Mouse (Mus musculus): Measurements from ENCODE around the gene Plxnd1. TPM values are rescaled to one million over a fixed set of nuclear protein-coding genes. Genes with fewer than 3 reads are reported as not detected.

Gene Plxnd1
- total and polyA plus RNA-seq, 2 experiments from 2014 or later: 8.2 to 31.2 TPM

DNA sequence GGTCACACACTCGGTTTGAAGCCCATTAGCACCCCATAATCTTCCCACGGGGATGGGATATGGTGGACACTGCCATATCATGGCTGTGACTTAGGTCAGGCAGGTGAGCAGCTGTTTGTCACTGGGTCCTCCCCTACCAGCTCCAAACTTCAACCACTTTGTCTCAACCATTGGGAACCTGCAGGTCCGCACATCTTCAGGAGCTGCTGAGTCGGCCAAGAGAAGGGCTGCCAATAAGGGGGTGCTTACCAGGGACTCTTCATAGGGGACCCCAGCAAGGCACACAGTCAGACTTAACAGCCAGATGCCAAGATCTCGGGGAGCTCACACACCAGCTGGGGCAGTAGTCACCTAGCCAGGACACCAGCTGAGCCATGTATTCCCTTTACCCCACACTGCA, 6.0 kb upstream of the Plxnd1 start:
- Histone ChIP-seq H3K4me1 (ENCODE audit: insufficient read depth, low read length) (no peaks in the 10 kb centered on the region), H3K9me3 (ENCODE audit: low read length) (no peaks in the 10 kb centered on the region), H3K4me2 (ENCODE audit: low read depth, low read length) (no peak overlapping the region), H3K36me3 (ENCODE audit: insufficient read depth, low read length) (no peaks in the 10 kb centered on the region), H3K4me3 (ENCODE audit: low read length) (no peak overlapping the region), H3K27me3 (ENCODE audit: insufficient read depth, low read length) (no peaks in the 10 kb centered on the region), H3K27ac (no peak overlapping the region), H3K9ac (replicated peaks; ENCODE audit: low read length) (no peak overlapping the region)
- no peak for ATAC-seq
- 85% methylated on average over 5 of the region's 5 CpGs for WGBS
- no peak for TF ChIP-seq CTCF (IDR thresholded peaks at IDR 0.05; ENCODE audit: low read depth)
- no peak for DNase-seq (ENCODE audit: low spot score)

DNA sequence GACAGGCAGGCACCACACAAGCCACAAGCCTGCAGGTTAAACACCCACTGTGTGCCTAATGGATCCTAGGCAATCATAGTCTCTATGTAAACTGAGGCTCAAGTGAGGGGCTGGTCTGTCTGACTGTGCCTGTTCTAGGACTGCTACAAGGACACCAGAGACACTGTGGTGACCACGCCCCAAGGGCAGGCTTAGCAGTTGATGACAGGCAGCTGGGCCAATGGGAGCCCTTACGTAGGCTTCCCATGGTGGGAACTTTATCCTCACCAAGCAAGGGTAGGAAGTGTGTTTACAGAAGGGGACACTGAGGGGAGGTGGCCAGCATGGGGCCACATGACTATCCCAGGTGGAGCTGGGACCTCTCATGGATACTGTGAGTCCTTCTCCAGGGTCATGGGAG, 4.4 kb upstream of the Plxnd1 start:
- no peaks in the 10 kb centered on the region for H3K36me3 ChIP-seq (ENCODE audit: insufficient read depth, low read length)
- DNase-seq (ENCODE audit: low spot score): no peak
- no peaks in the 10 kb centered on the region for H3K9me3 ChIP-seq (ENCODE audit: low read length)
- 84% methylated on average over 2 of the region's 2 CpGs for WGBS
- H3K27me3 ChIP-seq (ENCODE audit: insufficient read depth, low read length): no peaks in the 10 kb centered on the region
- no peak overlapping the region for H3K9ac ChIP-seq (replicated peaks; ENCODE audit: low read length)
- TF ChIP-seq CTCF (IDR thresholded peaks at IDR 0.05; ENCODE audit: low read depth): no peak
- no peaks in the 10 kb centered on the region for H3K4me1 ChIP-seq (ENCODE audit: insufficient read depth, low read length)
- ATAC-seq: no peak
- no peak overlapping the region for H3K27ac ChIP-seq
- no peak overlapping the region for H3K4me2 ChIP-seq (ENCODE audit: low read depth, low read length)
- H3K4me3 ChIP-seq (ENCODE audit: low read length): no peak overlapping the region

DNA sequence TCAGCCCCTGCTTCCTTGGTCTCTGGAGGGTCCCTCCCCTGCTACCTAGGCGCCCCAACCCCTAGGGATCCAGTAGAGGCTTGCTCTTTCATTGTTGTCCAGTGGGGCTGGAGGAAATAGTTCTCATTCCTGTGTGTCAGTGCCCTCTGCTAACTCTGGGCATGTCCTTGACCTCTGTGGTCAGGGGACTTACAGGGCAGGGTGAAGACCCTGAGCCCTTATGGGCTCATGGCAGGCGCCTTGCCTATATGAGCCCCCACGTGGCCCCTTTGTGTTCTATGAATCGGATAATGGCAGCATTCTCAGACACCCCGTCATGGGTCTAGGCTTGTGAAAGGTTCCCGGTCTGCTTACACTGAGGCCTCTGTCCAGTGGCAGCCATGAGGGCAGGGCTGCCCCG, 4.0 kb upstream of the Plxnd1 start:
- H3K9ac ChIP-seq (replicated peaks; ENCODE audit: low read length): no peak overlapping the region
- H3K27ac ChIP-seq: no peak overlapping the region
- no peak for TF ChIP-seq CTCF (IDR thresholded peaks at IDR 0.05; ENCODE audit: low read depth)
- DNase-seq (ENCODE audit: low spot score): no peak
- ATAC-seq: no peak
- H3K36me3 ChIP-seq (ENCODE audit: insufficient read depth, low read length): no peaks in the 10 kb centered on the region
- no peak overlapping the region for H3K4me3 ChIP-seq (ENCODE audit: low read length)
- H3K9me3 ChIP-seq (ENCODE audit: low read length): no peaks in the 10 kb centered on the region
- no peak overlapping the region for H3K4me2 ChIP-seq (ENCODE audit: low read depth, low read length)
- no peaks in the 10 kb centered on the region for H3K4me1 ChIP-seq (ENCODE audit: insufficient read depth, low read length)
- no peaks in the 10 kb centered on the region for H3K27me3 ChIP-seq (ENCODE audit: insufficient read depth, low read length)
- 72% methylated on average over 7 of the region's 7 CpGs for WGBS

DNA sequence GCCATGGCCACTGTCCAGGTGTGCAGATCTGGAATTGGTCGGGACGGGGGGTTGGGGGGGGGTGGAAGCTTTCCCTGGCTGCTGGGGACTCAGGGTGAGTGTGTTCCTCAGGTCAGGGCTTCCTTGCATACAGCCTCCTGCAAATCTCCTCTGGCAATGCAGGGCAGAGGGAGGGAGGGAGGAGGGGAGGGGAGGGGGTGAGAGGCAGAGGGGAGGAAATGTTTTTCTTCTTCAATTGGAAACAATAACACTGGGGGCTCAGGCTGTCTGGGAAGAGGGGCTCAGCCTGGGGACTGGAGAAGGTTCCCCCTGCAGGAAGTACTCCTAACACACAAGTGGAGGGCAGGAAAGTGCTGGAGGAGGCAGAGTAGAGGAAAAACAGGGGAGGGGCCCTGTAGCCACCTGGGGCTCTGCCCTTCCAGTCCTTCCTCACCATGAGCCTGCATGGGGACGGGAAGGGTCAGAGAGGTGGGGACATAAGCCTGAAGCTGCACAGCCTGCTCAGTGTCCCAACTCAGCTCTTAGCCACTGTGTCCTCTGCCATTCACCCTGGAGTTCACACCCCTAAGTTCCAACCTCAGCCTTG, 3.0 kb upstream of the Plxnd1 start:
- Histone ChIP-seq H3K4me1 (ENCODE audit: insufficient read depth, low read length) (no peaks in the 10 kb centered on the region), H3K9me3 (ENCODE audit: low read length) (no peaks in the 10 kb centered on the region), H3K4me2 (ENCODE audit: low read depth, low read length) (no peak overlapping the region), H3K9ac (replicated peaks; ENCODE audit: low read length) (no peak overlapping the region), H3K27ac (no peak overlapping the region), H3K4me3 (ENCODE audit: low read length) (no peak overlapping the region), H3K27me3 (ENCODE audit: insufficient read depth, low read length) (peaks cover 3% of the 10 kb centered on the region; the same call in 1 of the 2 replicates), H3K36me3 (ENCODE audit: insufficient read depth, low read length) (no peaks in the 10 kb centered on the region)
- ATAC-seq (no peak), DNase-seq (ENCODE audit: low spot score) (no peak)
- 28% methylated on average over 3 of the region's 3 CpGs for WGBS
- peak; percentile 9; the same call in 1 of the 2 replicates for TF ChIP-seq CTCF (IDR thresholded peaks at IDR 0.05; ENCODE audit: low read depth)

DNA sequence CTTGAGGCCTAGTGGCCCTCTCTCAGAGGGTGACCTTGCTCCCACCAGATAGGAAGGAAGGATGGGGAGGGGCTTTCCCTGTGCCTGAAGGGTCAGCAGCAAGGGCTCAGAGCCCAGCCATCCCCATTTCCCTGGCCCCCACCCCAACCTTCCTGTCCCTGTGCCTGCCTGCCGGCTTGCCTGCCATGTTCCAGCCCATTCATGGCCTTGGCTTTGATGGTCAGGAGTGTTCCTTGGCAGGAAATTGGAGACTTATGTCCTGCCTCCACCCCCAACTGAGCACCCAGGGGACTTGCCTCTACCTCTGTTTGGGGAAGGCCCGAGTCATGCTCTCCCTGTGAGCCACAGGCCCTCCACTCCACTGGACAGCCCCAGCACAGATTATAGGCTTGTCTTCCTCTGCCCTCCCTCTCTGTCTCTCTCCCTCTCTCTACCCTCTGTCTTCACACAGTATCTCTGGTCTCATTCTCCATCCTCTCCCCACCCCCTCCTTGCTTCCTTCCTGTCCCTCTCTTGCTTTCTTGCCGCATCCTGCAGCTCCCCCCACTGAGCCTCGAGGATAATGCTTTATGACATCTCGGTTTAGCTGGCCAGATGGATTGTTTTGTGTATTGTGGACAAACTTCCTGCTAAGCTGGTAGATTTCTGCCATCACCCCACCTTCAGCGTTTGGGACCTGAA, 1.5 kb upstream of the Plxnd1 start:
- WGBS: 31% methylated on average over 6 of the region's 6 CpGs
- no peak for ATAC-seq
- no peaks in the 10 kb centered on the region for H3K4me1 ChIP-seq (ENCODE audit: insufficient read depth, low read length)

DNA sequence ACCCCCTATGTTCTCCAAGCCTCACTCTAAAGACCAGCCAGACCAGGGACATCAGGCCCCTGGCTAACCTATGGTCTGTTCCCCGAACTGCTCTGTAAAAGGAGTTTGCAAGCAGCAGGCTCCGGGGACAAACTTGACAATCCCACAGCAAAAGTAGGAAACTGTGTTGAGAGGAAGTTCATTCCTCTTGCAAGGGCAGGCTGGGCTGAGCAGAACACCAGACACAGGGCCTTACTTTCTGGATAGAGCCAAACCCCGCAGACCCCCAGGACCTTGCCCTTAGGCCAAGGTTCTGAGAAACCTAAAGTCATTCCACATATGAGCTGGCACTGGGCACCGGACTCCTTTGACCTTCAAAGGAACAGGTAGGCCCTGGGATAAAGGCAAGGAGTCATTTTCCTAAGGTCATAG, 731 bp upstream of the Plxnd1 start:
- no peaks in the 10 kb centered on the region for H3K4me1 ChIP-seq (ENCODE audit: insufficient read depth, low read length)
- WGBS: 57% methylated on average over 4 of the region's 4 CpGs
- peak overlapping the region; percentile 85 for H3K4me2 ChIP-seq (ENCODE audit: low read depth, low read length)
- H3K4me3 ChIP-seq (ENCODE audit: low read length): no peak overlapping the region
- no peak overlapping the region for H3K9ac ChIP-seq (replicated peaks; ENCODE audit: low read length)
- H3K27ac ChIP-seq: peak overlapping the region; percentile 3; the same call in 1 of the 2 replicates
- DNase-seq (ENCODE audit: low spot score) (no peak), ATAC-seq (no peak)
- no peaks in the 10 kb centered on the region for H3K36me3 ChIP-seq (ENCODE audit: insufficient read depth, low read length)
- peaks cover 6% of the 10 kb centered on the region; the same call in 1 of the 2 replicates for H3K27me3 ChIP-seq (ENCODE audit: insufficient read depth, low read length)
- no peaks in the 10 kb centered on the region for H3K9me3 ChIP-seq (ENCODE audit: low read length)
- no peak for TF ChIP-seq CTCF (IDR thresholded peaks at IDR 0.05; ENCODE audit: low read depth)

More for the DNA sequence above, 1.5 kb upstream of the Plxnd1 start:
- no peaks in the 10 kb centered on the region for H3K9me3 ChIP-seq (ENCODE audit: low read length)
- peak; percentile 35; the same call in 1 of the 2 replicates for TF ChIP-seq CTCF (IDR thresholded peaks at IDR 0.05; ENCODE audit: low read depth)
- H3K9ac ChIP-seq (replicated peaks; ENCODE audit: low read length): no peak overlapping the region
- no peak overlapping the region for H3K4me2 ChIP-seq (ENCODE audit: low read depth, low read length)
- H3K27ac ChIP-seq: peak overlapping the region; percentile 3; the same call in 1 of the 2 replicates
- no peak overlapping the region for H3K4me3 ChIP-seq (ENCODE audit: low read length)
- DNase-seq (ENCODE audit: low spot score): peak; percentile 38
- H3K36me3 ChIP-seq (ENCODE audit: insufficient read depth, low read length): no peaks in the 10 kb centered on the region
- H3K27me3 ChIP-seq (ENCODE audit: insufficient read depth, low read length): peaks cover 6% of the 10 kb centered on the region; the same call in 1 of the 2 replicates

Data from hindbrain, postnatal 0 days (tissue).